Mouse (Mus musculus) erythroblast, adult 5-6 weeks (primary cell): ENCODE measurements around the gene Pln. TPM values are rescaled to one million over a fixed set of nuclear protein-coding genes. Genes with fewer than 3 reads are reported as not detected.

ENCODE experiments used
- ATAC-seq: replicated peaks from 2 replicates; pipeline ENCODE4 v1.8.0; 2016; ENCODE audit warnings: moderate number of reproducible peaks, mild to moderate bottlenecking, moderate TSS enrichment, inconsistent platforms; ENCODE audit not compliant: poor library complexity, low FRiP score, severe bottlenecking
- total RNA-seq, 2 experiments: library from RNA; stranded (forward) in 1 of 2; stranded (reverse) in 1 of 2; fragments of 150-400 nt in 1 of 2; fragments of 200-764, 138-1000 nt in 1 of 2; gene quantifications; 2 replicates each; pipeline versions ENCODE4 v1.2.3 to v1.2.4; 2015 to 2017; ENCODE audit warnings: low replicate concordance in 2 of 2

Pln gene
- total RNA-seq (2015; ENCODE audit: low replicate concordance) (1.3 TPM in 2 replicates), total RNA-seq (2017; ENCODE audit: low replicate concordance) (1.8 and 2.0 TPM in 2 replicates)

DNA sequence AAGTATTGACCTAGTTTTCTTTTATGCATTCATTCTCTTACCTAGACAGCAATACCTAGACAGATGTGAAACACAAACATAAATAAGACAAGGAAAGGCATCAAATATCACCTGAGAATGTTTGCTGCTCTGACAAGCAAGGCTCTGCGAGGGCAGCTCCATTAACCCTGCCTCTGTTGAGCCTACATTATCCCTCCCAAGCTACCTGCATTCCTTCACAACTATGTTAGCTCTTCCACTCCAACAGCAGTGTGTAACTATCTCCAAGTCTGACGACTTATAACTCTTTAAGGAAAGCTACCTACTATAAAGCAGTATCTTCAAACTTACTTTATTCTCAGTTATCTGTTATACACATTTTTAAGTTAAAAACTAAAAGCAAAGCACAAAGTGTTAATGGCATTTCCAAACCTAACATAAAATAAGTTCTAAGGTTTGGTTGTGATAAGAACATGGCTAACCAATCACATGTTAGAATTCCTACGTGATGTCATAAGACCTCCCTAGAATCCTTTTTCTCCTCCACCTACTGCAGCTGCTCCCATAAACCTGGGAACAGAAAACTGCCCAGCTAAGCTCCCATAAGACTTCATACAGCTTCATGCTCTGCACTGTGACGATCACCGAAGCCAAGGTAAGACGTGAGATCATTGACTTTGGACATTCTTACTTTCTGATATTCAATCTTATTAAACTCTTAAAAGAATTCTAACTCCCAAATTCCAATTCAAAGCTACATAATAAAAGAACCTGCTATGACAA is at the start of gene Pln:
Gene Pln (plus strand): TSS at position 506 of the 762 bp plus-strand sequence.
- no peak for ATAC-seq

DNA sequence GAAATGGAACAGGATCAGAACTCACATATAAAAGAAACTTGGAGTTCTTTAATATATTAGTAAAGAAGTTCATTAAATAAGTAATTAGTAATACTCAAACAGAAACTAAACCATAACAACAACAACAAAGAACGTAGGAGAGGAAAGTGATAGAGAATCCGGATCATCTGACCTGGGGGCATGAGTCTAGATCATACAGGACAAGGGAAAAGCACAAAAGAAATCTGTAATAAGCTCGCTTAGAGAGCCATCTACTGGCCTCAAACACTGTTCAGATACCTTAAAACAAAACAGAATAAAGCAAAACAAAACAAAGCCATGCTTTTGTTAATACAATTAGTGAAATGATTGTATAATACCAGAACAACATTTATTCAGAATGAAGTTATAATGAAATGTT is 31.6 kb upstream of the Pln start:
- ATAC-seq, result no peak

DNA sequence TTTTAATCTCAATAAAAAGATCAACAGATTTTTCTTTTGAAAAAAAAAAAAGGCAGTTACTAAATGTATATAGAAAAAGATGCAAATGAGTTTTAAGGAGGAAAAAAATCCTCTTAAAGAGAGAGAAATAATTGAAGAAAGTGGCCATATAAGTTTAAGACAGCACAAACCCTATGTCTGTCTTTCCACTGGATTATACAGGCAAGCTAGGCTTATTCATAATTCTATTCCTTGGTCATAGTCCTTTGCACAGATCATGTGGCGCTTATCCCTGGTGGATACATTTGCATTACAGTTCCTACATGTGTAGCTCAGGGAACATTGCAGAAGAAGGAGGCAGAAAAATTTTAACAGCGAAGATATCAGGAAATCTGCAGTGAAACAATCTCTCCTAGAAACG is 30.8 kb upstream of the Pln start:
- no peak for ATAC-seq

DNA sequence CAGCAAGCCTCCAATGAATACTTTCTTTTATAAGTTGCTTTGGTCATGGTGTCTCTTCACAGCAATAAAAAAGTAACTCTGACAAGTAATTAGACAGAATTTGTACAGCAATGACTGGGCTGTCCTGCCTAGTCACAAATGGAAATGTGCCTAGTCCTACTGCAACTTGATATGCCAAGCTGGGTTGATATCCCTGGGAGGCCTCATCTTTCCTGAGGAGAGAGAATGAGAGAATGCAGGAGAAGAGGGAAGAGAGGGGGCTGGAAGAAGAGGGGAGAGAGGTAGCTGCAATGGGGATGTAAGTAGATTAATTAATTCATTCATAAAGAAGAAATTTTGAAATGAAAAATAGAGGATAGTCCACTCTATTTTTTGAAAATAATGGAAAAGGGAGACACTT is 14.1 kb upstream of the Pln start:
- no peak for ATAC-seq

DNA sequence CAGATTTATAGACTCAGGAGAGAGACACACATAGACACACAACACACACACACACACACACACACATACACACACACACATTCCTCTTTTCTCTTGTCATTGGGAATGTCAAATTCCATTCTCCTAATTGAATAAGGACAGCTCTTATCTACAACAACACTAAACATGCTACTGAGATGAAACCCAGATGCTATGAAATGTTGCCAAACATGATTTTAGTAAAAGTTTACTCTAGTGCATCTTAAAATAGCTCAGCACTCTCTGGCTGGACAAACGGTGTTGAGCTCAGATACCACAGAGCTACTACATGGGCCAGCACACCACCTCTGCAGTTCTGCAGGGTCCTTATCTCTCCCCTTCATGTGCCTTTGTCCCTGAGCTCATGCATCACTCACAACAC is 12.8 kb upstream of the Pln start:
- peak; percentile 66 for ATAC-seq

DNA sequence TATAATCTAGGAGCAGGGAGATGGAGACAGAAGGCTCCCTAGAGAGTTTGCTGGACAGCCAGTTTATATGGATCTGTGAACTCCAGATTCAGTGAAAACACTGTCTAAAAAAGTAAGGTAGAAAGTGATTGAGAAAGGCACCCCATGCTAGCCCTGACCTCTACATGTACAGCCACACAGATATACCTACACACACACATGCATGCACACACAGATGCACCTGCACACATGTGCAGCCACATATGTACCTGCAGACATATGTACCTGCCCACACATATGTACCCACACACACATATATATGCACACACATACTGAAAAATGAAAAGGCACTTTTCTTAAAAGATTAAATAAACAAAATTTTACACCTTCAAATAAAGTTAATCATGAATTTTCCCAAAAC is 11.1 kb upstream of the Pln start:
- ATAC-seq, result no peak

DNA sequence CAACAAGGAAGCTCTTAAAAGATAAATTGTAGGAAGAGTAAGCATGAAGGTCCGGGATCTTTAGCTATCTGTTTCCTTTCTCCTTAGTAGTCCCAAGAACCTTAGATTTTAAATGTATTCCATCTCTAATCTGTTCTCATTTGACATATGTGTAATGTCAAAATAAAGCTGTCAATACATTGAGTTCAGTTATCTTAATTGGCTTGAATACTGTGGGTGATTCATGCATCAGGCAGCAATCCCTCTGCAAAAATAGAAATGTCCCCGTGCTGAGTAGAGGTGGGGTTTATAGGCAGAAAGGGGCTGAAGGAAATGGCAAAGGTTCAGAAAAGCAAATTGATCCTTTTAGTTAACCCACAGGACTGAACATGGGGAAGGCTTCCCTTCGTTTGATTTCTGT is 8.2 kb upstream of the Pln start:
- no peak for ATAC-seq

DNA sequence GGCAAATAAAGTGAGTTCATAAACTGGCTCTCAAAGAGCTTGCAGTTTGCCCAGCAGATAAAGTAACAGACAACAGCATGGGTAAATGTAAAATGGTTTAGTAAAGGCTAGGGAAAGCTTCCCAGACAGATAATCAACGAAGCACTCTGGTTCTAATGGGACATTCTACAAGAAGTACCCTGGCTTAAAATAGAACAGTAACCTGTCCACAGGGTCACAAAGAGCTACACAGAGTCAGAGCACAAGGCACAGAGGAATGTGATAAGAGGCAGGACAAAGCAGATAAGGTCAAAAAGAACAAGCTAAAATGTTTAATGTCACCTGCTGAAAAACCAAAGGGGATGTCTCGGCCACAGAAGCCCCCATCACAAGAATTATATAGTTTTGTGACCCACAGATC is 4.7 kb upstream of the Pln start:
- no peak for ATAC-seq

DNA sequence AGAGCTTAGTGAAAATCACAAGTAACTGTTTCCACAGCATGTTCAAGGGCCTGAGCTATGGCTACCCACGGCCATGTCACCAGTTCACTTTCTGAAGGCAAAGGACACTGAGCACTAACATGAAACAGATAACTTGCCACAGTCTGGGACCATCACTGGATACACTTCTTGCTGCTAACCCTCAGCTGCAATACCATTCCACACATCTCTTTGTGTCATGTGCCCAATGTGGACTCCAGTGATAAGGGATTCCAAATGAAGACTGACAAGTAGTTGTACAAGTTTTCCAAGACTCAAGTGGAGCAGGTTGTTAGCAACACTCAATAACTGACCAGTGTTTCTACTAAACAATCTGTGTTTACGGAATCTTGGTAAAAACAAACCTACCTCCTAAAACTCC is 2.2 kb upstream of the Pln start:
- ATAC-seq, result peak; percentile 72

DNA sequence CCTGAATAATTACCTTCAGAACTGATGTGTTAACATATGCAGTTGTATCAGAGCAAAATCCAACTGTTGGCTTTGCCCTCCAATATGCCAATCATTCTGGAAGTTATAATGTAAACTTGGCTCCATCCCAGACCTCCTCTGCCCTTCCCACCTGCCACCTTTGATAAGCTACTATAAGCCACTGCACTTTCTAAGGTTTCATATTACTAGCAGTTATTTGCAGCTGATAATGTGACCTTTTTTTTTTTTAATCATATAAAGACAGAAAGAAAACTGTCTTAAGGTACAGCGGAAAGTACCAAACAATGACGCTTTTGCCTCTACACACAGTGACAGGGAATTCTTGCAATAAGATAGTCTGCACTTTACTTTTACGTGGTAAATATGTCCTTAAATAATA is 1.5 kb upstream of the Pln start:
- peak; percentile 84 for ATAC-seq

DNA sequence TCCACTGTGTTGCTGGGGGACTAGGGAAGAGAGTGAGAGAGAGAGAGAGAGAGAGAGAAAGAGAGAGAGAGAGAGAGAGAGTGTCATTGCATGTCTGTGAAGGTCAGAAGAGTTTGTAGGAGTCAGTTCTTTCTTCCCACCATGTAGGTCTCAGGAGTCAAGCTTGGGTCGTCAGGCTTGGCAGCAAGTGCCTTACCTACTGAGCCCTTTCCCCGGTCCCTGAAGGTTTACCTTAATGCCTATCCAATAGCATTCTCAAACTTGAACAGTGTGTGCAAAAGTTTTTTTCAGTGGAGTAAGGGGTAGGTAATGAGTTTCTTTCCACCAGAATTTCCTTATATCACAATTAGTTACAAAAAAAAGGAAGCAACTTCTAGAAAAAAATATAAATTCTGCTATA is 1.6 kb downstream of the Pln start:
- ATAC-seq, result no peak

DNA sequence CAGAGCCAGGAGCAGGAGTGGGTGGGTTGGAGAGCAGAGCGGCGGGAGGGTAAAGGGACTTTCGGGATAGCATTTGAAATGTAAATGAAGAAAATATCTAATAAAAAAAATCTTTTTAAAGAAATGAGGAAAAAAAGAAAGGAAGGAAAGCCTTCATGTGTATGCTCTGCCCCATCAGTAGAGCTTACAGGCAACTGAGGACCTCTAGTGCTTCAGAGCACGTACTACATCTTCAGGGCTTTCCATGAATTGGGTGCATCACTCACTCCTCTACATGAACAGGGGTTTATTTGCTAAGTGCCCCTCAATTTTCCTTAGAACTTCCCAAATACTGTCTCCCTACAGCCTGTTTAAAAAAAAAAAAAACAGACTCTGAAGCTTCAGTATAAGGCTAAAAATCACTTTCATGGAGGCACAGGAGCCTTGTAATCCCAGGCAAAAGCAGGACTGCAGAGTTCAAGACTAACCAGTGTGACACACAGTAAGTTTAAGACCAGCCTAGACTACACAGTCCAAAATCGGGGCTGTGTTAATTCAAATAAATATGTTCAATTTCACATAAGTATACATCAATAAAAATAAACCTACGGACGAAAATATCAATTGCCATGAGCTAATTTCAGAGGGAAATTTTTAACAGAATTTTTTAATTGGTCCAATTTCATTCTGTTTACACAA is 4.0 kb downstream of the Pln start:
- ATAC-seq, result peak; percentile 88

DNA sequence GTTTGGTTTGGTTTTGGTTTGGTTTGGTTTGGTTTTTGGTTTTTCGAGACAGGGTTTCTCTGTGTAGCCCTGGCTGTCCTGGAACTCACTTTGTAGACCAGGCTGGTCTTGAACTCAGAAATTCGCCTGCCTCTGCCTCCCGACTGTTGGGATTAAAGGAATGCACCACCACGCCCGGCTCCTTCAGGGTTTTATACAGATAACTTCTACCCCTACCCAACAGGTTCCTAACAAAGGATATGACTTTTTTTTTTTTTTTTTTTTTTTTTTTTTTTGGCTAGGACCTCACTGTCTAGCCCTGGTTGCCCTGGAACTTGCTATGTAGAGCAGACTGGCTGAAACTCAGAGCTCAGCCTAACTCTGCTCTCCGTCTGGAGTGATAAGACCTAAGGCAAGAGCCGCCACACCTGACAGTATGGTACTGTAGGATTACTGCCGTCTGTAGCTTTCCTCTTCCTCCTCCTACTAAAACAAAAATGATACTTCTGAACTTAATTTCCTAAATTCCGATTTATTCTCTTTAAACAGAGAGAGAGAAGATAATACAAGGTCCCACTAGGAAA is 4.8 kb downstream of the Pln start:
- ATAC-seq, result peak; percentile 75

DNA sequence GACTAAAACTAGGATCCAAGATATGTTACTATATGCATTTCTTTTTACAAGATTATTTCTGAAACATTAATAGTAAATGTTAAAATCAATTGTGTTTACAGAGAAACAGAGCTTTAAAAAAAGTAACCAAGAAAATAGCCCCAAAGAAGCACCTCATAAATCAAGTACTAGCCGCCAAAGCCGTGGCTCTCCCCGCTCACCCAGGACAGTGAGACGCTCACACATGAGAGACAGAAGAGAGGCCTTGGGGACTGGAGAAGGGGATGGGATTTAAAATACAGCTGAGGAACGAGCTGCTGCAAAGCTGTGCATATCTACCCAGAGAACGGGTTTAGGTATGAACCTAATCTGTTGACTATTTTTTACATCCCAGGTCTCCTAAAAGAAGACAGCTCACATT is 5.9 kb downstream of the Pln start:
- ATAC-seq, result no peak

DNA sequence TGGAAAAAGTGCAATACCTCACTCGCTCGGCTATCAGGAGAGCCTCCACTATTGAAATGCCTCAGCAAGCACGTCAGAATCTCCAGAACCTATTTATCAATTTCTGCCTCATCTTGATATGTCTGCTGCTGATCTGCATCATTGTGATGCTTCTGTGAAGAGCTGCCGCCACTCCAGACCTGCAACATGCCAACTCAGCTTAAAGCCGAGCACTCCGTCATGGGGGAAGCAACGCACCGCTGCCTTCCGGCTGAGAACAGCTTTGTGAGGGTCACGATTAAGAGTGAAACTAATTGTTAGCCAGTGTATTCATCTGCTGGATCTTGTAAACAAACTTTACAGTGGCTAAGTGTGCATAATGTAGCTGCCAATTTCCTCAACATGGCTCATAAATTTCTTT is 6.4 kb downstream of the Pln start:
- ATAC-seq, result no peak

DNA sequence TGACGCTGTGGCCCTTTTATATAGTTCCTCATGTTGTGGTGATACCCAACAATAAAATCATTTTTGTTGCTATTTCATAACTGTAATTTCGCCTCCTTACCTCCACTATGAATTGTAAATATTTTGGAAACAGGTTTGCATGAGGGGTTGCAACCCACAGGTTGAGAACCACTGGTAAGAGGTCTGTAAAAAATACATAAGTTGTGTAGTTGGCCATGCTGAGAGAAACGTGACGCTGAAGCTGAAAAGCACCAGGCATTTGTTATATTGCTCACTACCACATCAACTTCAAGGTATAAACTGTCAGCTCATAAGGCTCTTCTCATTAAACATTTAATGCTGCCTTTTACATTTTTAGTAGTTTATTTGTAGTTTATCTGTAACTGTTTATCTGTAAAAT is 8.0 kb downstream of the Pln start:
- no peak for ATAC-seq

DNA sequence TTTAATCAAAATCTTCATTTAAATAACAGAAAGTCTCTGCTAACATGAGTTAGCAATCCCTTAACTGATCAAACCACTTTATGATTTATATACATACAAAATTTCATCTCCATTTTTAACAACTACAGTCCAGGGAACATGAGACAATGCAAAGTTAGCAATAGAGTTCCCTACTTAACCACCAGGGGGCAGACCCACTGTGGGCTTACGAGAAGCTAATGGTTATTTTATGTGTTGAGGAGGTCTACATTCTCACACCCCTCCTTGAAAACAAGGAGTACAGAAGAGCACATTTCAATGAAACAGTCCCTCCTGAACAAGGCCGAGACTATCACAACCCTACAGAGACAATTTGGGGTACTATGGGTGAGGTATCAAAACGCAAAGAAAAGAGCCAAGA is 9.0 kb downstream of the Pln start:
- ATAC-seq, result peak; percentile 57; the same call in 1 of the 2 replicates

DNA sequence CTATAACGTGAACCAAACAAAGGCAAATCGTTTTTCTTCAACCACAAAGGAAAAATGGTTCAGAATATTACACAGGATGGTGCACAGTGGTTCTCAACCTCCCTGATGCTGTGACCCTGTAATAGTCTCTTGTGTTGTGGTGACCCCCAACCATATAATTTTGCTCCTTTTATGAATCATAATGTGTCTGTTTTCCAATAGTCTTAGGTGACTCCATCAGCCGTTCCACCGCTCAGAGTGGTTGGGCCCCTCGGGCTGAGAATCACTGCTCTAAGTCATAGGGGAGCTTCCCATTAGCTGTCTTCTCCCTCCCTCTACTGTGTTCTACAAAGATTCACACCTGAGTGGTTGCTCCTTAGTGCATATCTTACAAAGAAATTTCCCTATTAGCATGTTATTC is 9.4 kb downstream of the Pln start:
- ATAC-seq, result no peak

DNA sequence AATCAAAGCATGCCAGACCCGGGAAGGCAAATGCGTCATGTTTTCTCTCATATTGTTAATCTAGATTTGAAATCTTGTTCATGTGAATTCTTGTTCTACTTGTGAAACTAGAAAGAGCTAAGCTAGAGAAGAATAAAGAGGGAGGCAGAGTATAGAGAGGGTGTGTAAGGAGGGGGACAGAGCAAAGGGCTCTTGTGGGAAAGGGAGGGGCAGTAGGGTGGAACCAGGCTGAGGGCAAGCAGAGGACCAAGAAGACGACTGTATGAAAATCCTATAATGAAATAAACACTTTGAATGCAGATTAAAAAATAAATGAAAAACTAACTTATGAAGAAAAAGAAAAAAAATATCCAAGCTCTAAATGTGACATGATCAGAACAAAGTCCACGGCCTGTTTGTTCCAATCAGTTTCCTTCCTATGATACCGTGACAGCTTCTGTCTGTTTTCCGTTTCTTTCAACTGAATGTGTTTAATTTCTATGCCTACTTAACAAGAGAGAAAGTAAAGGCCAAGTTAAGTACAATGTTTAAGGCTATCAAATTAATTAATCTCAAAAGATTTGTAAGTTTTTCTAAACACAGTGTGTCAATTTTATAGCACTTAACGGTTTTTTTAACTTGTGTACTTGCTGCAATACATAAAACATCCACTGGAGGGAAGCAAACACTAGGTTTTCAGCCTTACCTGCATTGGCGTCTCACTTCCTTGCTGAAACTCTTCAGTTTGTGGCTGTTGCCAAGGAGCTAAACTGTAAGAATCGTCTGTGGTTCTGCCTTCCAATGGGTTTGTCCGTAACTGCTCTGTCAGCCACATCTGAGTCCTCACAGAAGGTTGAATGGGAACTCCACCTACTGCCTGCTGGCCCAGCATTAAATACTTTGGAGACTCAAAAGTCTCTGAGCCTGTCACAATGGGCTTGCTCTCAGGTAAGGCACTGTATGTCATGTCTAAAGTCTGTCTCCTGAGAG is 10.6 kb downstream of the Pln start:
- peak; percentile 72 for ATAC-seq

DNA sequence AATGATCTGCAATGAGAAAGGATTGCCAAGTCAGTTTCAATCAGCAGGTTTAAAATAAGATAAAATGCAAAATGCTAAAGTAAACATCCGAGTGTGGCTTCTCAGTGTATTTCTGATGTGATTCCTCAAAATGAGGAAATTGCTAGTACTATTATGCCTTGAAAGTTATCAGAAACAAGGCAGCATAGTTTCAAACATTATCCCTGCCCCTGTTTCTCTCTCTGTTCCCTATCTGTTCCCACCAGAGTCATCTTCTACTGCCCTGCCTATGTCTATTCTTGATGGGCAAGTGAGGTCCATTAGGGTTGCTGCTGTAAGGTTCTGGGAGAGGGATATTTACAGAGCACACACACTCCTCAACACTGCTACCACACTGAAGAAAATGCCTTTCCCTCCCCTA is 11.8 kb downstream of the Pln start:
- ATAC-seq, result no peak
